Mouse (Mus musculus) heart, embryonic 13.5 days (tissue): ENCODE data around the gene Arl14. TPM values are rescaled to one million over a fixed set of nuclear protein-coding genes. Genes with fewer than 3 reads are reported as not detected.

Source experiments
- ATAC-seq: fragments of 200-750 bp; cut with Nextera tagmentation; 2 replicates; pipeline ENCODE4 v1.8.0; 2017; ENCODE audit warnings: moderate TSS enrichment; ENCODE audit not compliant: insufficient number of reproducible peaks, low FRiP score, low TSS enrichment; ENCODE audit errors: extremely low read depth
- H3K27ac ChIP-seq: fragments of 300-500 bp; sonication (generic); replicated peaks from 2 replicates; pipeline ENCODE4 v1.5.1; 2015; ENCODE audit warnings: moderate library complexity, mild to moderate bottlenecking, inconsistent platforms
- H3K27me3 ChIP-seq: fragments of 300-500 bp; sonication (generic); replicated peaks from 2 replicates; pipeline ENCODE4 v1.6.1; 2015; ENCODE audit warnings: mild to moderate bottlenecking, inconsistent platforms
- H3K36me3 ChIP-seq: fragments of 300-500 bp; sonication (generic); 2 replicates; pipeline ENCODE4 v1.6.1; 2015; ENCODE audit warnings: mild to moderate bottlenecking, inconsistent platforms
- H3K4me1 ChIP-seq: fragments of 300-500 bp; sonication (generic); 2 replicates; pipeline ENCODE4 v1.6.1; 2015; ENCODE audit warnings: inconsistent platforms
- H3K4me2 ChIP-seq: fragments of 300-500 bp; sonication (generic); 2 replicates; pipeline ENCODE4 v1.6.1; 2015; ENCODE audit warnings: inconsistent platforms, mild to moderate bottlenecking, moderate library complexity
- H3K4me3 ChIP-seq: fragments of 300-500 bp; sonication (generic); 2 replicates; pipeline ENCODE4 v1.5.1; 2015; ENCODE audit warnings: moderate library complexity, mild to moderate bottlenecking, inconsistent platforms
- H3K9ac ChIP-seq: fragments of 300-500 bp; sonication (generic); 2 replicates; pipeline ENCODE4 v1.6.1; 2015; ENCODE audit warnings: inconsistent platforms, mild to moderate bottlenecking, moderate library complexity
- H3K9me3 ChIP-seq: fragments of 300-500 bp; sonication (generic); 2 replicates; pipeline ENCODE4 v1.6.1; 2016; ENCODE audit warnings: inconsistent platforms
- WGBS: fragments of 180-500 bp; shearing (Covaris S2); methylation state at CpG from one replicate; pipeline ENCODE4 v1.1.7; 2015; ENCODE audit warnings: mixed read lengths; 5-methylcytosine and 5-hydroxymethylcytosine counted together
- polyA plus RNA-seq: library from polyadenylated mRNA; unstranded; fragments of >200 nt; fragmentation: Nextera tagmentation; extraction: Ambion mirVana; gene quantifications from 2 replicates; pipeline ENCODE4 v1.2.1, GENCODE M21; 2015

Gene Arl14
- polyA plus RNA-seq, 1 experiment from 2014 or later = not detected

GRCm38 (mm10) chr3:69194496-69194895 lies 27.7 kb upstream of the Arl14 start:
- 62% methylated on average over 9 of the region's 9 CpGs for WGBS
- ATAC-seq = no peak
- H3K36me3 ChIP-seq = no peaks in the 10 kb centered on the region
- no peaks in the 10 kb centered on the region for H3K4me1 ChIP-seq
- no peaks in the 10 kb centered on the region for H3K27me3 ChIP-seq
- H3K4me2 ChIP-seq = no peak overlapping the region
- no peak overlapping the region for H3K27ac ChIP-seq
- H3K4me3 ChIP-seq = no peak overlapping the region
- H3K9me3 ChIP-seq = no peaks in the 10 kb centered on the region
- H3K9ac ChIP-seq = no peak overlapping the region

- no peaks in the 10 kb centered on the region for H3K4me1 ChIP-seq
- ATAC-seq = no peak
- no peaks in the 10 kb centered on the region for H3K9me3 ChIP-seq
- H3K9ac ChIP-seq = no peak overlapping the region
- WGBS = 68% methylated on average over 8 of the region's 8 CpGs
- H3K4me3 ChIP-seq = no peak overlapping the region
- H3K27me3 ChIP-seq = no peaks in the 10 kb centered on the region
- no peak overlapping the region for H3K4me2 ChIP-seq
- no peaks in the 10 kb centered on the region for H3K36me3 ChIP-seq
- no peak overlapping the region for H3K27ac ChIP-seq
These were observed 27.0 kb upstream of the Arl14 start for GRCm38 (mm10) chr3:69195251-69195650.

DNA sequence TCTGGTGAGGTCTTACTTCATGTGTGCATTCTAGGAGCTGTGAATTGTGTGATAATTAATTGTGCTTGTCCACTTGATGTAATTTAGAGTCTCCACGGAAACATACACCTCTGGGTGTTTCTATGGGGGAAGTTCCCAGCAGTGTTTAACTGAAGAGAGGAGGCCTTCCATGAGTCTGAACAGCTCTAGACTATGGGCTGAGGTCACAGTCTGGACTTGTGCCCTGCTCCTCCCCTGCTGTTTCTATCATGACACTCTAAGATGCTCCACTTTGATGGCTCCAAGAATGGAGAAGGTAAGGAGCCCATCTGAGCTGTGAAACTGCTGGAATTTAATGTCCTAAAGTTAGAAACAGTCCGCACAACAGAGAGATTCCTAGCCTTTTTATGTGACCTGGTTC lies 24.1 kb upstream of the Arl14 start:
- WGBS = 55% methylated on average over 2 of the region's 2 CpGs
- H3K4me2 ChIP-seq = no peak overlapping the region
- no peak for ATAC-seq

GRCm38 (mm10) chr3:69200251-69200650 lies 22.0 kb upstream of the Arl14 start:
- Histone ChIP-seq H3K27ac (no peak overlapping the region), H3K4me1 (peaks cover 2% of the 10 kb centered on the region), H3K36me3 (no peaks in the 10 kb centered on the region), H3K9me3 (no peaks in the 10 kb centered on the region), H3K9ac (no peak overlapping the region), H3K4me2 (no peak overlapping the region), H3K4me3 (no peak overlapping the region), H3K27me3 (no peaks in the 10 kb centered on the region)
- ATAC-seq = no peak
- WGBS = 68% methylated on average over 1 of the region's 1 CpGs

More for the DNA sequence above, 24.1 kb upstream of the Arl14 start:
- Histone ChIP-seq H3K27ac (no peak overlapping the region), H3K9ac (no peak overlapping the region), H3K9me3 (no peaks in the 10 kb centered on the region), H3K4me1 (no peaks in the 10 kb centered on the region), H3K27me3 (no peaks in the 10 kb centered on the region), H3K36me3 (no peaks in the 10 kb centered on the region), H3K4me3 (no peak overlapping the region)

- Histone ChIP-seq H3K36me3 (no peaks in the 10 kb centered on the region), H3K4me1 (peaks cover 8% of the 10 kb centered on the region), H3K4me3 (no peak overlapping the region), H3K9ac (no peak overlapping the region), H3K9me3 (no peaks in the 10 kb centered on the region), H3K4me2 (no peak overlapping the region), H3K27ac (no peak overlapping the region), H3K27me3 (no peaks in the 10 kb centered on the region)
- 70% methylated on average over 2 of the region's 2 CpGs for WGBS
- ATAC-seq = no peak
These were observed 21.0 kb upstream of the Arl14 start for GRCm38 (mm10) chr3:69201206-69201605.

DNA sequence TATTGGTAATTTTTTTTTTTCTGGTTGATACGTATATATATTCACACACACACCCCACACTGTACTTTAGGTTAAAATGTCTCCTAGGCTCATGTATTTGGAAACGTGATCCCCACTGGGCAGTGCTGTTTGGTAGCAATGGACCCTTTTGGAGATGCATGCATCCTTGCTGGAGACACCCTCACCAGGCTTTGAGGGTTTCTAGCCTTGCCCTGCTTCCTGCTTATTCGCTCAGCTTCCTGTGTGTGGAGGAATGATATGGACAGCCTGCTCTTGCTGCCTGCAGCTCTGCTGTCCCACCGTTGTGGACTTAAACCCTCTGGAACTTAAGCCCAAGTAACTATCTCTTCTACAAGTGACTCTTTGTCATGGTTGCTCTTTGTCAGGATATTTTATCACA lies 19.3 kb upstream of the Arl14 start:
- H3K4me1 ChIP-seq = peaks cover 8% of the 10 kb centered on the region
- no peaks in the 10 kb centered on the region for H3K9me3 ChIP-seq
- H3K27me3 ChIP-seq = no peaks in the 10 kb centered on the region
- ATAC-seq = no peak
- no peak overlapping the region for H3K4me3 ChIP-seq
- H3K9ac ChIP-seq = no peak overlapping the region
- H3K27ac ChIP-seq = no peak overlapping the region
- WGBS = 49% methylated on average over 4 of the region's 4 CpGs
- no peaks in the 10 kb centered on the region for H3K36me3 ChIP-seq
- H3K4me2 ChIP-seq = no peak overlapping the region

DNA sequence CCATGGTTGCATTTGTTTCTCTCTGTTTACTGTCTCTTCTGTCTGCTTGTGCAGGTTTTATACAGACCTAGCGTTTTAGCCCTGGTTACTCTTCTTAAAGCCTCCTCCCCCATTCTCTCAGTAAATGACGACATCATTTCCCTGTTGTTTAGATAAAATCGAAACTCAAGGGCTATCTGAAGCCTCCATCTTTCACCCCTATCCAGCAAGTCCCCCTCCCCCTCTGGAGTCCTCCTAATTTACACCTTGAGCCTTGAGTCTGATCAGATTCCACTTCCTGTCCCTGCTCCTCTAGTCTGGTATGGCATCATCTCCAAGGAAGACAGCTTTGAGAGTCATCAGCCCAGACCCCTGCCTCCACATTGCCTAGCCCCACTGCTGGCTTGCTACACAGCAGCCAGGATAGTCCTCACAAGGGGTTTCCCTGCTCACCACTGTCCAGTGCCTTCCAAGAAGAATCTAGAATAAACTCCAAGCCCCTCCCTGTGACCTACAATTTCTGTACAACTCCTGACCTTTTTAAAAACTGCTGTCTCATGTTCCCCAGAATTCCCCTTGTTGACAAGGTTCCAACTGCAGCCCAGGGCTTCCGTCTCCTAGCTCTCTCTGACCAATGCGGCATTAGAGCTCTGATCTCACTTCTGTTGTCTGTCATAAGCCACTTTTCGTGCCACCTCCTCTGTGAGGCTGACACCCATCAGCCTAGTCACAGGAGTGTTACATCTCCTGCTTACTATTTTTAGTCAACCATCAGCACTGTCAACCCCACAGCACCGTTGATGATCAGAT lies 16.8 kb upstream of the Arl14 start:
- Histone ChIP-seq H3K4me3 (no peak overlapping the region), H3K9me3 (no peaks in the 10 kb centered on the region), H3K36me3 (no peaks in the 10 kb centered on the region), H3K27me3 (no peaks in the 10 kb centered on the region), H3K9ac (no peak overlapping the region), H3K4me2 (peak overlapping the region; percentile 10; the same call in 1 of the 2 replicates), H3K27ac (no peak overlapping the region), H3K4me1 (peaks cover 13% of the 10 kb centered on the region)
- ATAC-seq = no peak
- WGBS = 26% methylated on average over 7 of the region's 7 CpGs

DNA sequence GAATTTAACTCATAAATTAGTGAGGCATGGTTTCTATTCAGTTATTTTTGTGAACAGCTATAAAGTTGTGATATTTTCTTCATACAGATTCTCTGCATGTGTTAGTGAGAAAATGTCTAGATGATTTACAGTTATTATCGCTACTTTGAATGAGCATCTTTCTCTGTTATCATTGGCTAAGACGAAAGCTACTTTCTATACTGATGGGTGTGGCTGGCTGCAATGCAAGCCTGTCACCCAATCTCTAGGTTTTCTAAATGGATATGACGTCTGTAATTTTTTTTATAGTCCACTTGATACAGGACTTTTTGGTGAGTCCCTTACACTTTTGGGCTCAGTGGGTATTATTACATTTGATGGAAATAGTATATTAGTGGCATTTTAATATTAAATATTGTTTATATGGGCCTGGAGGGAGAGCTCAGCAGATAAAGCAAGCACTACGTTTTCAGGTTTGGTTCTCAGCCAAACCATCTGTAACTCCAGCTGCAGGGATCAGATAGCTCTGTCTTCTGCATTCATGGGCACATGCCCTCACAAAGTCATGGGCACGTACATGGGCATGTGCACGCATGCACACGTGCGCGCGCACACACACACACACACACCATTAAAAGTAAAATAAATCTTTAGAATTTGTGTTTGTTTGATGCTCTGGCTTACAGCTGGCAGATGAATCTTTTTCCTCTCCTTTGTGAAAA lies 15.9 kb upstream of the Arl14 start:
- H3K9ac ChIP-seq = no peak overlapping the region
- WGBS = 81% methylated on average over 10 of the region's 10 CpGs
- H3K27me3 ChIP-seq = no peaks in the 10 kb centered on the region

DNA sequence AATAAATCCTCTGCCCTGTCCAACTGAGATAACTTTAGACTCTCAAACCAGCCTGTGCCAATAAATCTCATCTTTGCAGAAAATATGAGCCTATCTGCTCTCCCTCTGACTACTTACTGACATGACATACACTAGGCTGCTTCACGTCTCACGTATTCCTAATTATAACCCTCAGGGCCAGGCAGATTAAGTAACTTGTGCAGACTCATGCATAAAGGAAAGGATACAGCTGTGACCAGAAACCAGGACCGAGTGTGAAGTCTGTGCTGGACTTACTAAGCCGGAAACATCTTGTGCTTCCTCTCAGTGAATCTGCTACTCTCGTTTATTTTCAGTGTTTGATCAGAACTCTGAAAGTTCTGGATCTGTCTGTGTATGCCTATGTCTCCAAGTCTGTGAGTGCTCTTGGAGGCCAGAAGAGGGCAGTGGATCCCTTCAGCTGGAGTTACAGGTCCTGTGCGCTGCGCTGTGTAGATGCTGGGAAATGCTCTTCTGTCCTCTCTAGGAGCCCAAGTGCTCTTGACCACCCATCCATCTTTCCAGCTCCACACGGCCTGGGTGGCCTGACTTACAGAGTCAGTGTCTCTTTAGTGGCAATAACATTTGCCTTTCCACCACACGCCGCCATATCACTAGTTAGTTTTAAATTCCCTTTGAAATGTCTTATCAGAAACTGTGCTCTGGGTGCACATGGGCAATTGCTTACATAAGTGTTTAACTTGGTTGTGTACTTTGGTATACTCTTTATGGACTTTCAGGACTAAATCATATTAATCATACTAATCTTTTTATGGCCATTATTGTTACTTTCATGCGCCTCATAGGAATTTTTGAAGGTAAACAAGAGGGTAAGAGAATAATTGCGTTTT lies 13.5 kb upstream of the Arl14 start:
- no peak overlapping the region for H3K4me2 ChIP-seq
- peak overlapping the region; percentile 12; the same call in 1 of the 2 replicates for H3K27ac ChIP-seq
- peaks cover 13% of the 10 kb centered on the region for H3K4me1 ChIP-seq
- H3K9ac ChIP-seq = no peak overlapping the region
- H3K36me3 ChIP-seq = no peaks in the 10 kb centered on the region
- H3K27me3 ChIP-seq = no peaks in the 10 kb centered on the region
- H3K9me3 ChIP-seq = no peaks in the 10 kb centered on the region
- 58% methylated on average over 12 of the region's 12 CpGs for WGBS
- ATAC-seq = no peak
- no peak overlapping the region for H3K4me3 ChIP-seq

More for the DNA sequence above, 15.9 kb upstream of the Arl14 start:
- Histone ChIP-seq H3K9me3 (no peaks in the 10 kb centered on the region), H3K36me3 (no peaks in the 10 kb centered on the region), H3K27ac (no peak overlapping the region), H3K4me3 (no peak overlapping the region), H3K4me2 (no peak overlapping the region), H3K4me1 (peaks cover 13% of the 10 kb centered on the region)
- no peak for ATAC-seq

DNA sequence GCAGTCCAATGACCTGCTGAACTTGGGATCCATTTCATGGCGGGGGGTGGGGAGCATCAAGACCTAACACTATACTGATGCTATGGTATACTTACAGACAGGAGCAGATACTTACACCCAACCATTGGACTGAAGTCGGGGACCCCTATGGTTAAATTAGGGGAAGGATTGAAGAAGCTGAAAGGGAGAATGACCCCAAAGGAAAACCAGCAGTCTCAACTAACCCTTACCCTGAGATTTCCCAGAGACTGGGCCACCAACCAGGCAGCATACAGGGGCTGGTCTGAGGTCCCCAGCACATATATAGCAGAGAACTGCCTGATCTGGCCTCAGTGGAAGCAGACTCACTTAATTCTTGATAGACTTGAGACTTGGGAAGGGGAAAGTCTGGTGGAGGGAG lies 10.0 kb upstream of the Arl14 start:
- no peak overlapping the region for H3K27ac ChIP-seq
- no peak for ATAC-seq
- H3K9me3 ChIP-seq = no peaks in the 10 kb centered on the region
- H3K36me3 ChIP-seq = no peaks in the 10 kb centered on the region
- H3K4me1 ChIP-seq = 0 out of 2 replicates have a peak, but pooled peaks cover 5% of the 10 kb centered on the region
- H3K4me3 ChIP-seq = no peak overlapping the region
- no peaks in the 10 kb centered on the region for H3K27me3 ChIP-seq
- WGBS = 56% methylated on average over 2 of the region's 2 CpGs
- no peak overlapping the region for H3K9ac ChIP-seq
- H3K4me2 ChIP-seq = no peak overlapping the region

DNA sequence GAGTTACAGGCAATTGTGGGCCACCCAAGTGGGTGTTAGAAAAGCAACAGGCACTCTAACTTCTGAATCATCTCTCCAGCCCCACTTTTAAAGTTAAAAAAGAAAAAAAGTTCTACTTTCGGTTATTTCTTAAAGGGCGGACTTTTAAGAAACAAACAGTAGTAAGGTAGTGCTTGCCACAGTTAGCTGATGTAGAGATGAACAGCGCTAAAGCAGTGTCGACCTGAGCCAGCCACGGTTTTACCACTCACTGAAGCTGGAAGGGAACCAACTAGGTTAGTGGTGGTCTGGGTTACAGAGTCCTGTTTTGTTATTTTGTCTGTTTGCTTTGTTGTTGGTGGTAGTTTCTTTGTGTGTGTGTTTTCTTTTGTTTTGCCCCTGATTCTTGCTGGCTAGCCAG lies 8.8 kb upstream of the Arl14 start:
- Histone ChIP-seq H3K9ac (no peak overlapping the region), H3K4me1 (0 out of 2 replicates have a peak, but pooled peaks cover under 1% of the 10 kb centered on the region), H3K9me3 (no peaks in the 10 kb centered on the region), H3K4me3 (no peak overlapping the region), H3K36me3 (no peaks in the 10 kb centered on the region), H3K4me2 (no peak overlapping the region), H3K27ac (no peak overlapping the region), H3K27me3 (no peaks in the 10 kb centered on the region)
- no peak for ATAC-seq
- 81% methylated on average over 5 of the region's 5 CpGs for WGBS
